Mouse (Mus musculus) MEL-GATA-1-ER (cell line): ENCODE measurements around the gene Rab6b.
"Not testable (repeated sequence)": the region's sequence is repeated elsewhere in the genome, so short reads cannot be mapped to it uniquely, and the experiment has no call there.

ENCODE experiments used
- DNase-seq: peaks from one replicate; pipeline ENCODE4 v3.0.0-alpha.2; 2012; ENCODE audit warnings: low read depth; ENCODE audit errors: extremely low read depth

Rab6b gene

DNA sequence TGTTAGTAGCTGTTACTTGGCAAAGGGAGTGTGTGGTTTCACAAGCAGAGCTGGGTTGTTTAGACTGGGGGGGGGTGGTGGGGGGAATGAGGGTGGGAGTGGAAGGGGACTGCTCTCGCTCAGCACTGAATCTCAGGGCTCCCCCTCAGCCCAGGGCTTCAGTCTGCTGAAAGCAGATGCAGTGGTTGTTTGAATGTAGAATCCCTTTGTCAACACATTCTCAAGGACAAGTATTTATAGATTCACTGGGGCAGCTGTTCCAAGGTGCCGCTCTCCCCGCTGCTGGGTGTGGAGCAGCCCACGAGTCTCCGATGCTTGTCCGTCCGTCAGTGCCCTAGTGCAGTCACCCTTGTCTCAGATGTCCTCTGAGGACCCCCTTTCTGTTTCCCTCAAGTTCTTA, 29.7 kb downstream of the Rab6b start:
- no peak for DNase-seq

DNA sequence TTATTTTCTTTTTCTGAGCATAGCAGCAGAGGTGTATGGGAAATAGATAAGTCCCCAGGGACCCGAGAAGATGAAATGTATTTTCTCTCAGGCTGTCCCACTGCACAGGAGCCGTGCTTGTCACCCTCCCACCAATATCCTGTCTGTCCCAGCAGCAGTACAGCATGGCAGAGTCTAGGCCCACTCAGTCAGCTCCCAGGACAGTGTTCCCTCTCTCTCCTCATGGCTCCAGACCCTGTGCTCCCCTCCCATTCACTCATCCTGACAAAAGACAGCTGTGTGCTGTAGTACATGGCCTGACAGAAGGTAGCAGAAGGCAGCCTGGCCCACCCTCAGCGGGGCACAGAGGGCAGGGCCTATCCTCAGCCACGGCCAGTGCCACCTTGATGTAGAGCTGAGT, 32.3 kb downstream of the Rab6b start:
- DNase-seq: no peak

DNA sequence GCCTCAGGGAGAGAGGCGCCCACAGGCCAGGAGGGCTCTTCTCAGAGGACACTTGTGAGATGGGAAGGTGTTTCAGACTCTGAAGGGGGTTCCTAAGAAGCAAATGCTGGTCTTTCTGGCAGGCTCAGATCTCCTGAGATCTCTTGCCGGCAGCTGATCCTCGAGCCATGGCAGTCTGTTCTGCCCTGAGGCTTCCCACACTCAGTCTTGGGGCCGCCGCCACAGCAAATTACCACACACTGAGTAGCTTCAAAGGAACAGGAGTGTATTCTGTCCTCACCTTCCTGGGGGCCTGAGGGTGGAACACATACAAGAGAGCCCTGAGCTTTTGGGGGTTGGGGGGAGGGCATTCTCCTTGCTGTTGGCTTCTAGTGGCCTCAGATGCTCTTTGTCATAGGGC, 33.8 kb downstream of the Rab6b start:
- DNase-seq: no peak

DNA sequence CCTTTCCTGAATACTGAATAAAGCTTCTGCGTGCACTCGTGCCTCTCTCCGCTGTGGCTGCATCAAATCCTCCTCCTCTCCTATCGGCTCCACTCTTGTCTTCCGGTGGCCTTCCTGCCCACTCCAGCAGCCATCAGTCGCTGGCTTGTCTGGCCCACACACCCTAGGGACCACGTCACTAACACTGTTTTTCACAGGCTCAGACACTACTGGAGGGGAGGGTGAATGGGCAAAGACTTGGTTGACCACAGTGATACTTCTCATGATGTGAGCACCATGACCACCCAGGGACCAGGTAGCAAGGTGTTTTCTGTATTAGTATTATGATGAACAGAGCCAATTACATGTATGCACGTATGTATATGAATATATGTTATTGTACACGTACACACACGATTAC, 34.7 kb downstream of the Rab6b start:
- DNase-seq: no peak

DNA sequence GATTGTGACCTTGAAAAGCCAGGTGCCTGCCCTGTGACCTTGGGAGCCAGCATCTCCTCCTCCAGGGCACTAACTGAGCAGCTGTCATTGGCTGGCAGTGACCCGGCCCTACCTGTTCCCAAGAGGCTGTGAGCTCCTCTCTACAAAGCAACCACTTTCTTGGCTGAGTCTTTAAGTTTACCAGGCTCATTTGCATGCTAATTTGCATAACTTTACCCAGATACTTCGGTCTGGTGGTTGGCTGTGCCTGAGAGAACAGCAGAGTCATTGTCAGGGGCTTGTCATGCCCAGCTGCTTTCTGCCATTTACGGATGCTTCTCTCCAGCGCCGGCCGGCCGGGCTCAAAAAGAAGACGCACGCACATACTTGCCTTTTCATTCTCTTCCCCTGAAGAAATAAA, 35.1 kb downstream of the Rab6b start:
- no peak for DNase-seq

DNA sequence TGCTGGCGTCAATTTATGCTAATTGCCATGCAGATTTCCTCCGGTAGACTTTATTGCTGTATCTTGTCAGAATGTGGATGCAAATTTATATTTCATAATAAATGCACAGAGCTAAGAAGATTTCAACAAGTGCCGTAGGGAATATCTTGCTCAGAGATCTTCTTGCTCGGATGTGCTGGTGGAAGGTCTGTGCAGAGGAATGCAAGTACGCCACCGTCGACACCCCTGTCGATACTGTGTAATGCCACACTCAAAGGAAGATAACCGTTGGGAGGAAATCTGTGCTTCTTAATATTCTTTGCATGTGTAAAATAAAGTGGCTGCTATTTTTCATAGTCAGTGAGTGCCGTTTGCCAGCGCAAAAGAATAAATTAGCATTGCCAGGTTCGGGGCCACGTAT, 35.5 kb downstream of the Rab6b start:
- no peak for DNase-seq

DNA sequence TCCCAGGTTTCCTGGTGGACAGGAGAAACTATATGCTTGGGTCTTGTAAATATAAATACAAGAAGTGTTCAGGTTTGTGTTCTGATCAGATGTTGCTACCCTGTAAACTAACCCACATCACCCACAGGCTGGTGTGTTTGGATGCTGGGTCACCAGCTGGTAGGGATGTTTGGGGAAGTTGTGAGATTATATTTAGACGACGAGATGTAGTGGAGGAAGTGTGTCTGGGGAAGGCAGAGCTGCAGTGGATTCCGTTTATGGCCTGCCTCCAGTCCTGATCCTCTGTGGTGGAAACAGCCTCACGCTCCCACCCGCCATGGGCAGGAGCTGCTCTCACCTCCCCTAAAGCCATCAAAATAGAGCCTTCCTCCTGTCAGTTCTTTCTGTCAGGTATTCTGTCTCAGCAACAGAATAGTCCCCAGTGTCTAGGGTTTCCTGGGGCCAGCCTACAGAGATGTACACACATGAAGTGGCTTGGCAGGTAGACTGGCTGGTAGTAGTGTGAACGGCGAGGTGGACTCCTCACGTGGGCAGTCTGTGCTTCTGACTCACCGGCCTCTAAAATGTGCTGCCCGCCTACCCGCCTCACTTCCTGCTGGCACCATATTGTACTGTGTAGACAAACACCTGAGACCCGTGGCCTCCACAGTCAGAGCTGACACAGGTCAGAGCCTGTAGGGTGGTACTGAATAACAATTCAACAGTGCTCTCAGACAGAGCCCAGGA, 37.6 kb downstream of the Rab6b start:
- DNase-seq: no peak

DNA sequence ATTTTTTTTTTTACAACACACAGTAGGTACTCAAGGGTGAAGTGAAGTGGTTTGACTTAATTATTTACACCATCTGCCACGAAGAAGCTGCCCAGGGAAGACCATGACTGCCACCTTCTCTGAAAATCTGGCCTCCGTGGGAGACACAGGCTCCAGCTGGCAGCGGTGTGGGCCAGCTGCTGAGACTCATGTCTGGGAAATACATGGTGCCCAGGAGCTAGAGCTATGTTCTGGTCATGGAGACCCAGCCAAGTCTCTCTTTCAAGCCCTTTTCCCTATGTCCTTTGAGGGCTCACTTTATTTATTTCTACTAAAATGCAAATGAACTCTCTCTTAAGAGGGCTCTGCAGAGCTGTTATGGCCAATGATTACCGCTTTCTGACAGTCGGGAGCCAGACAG, 41.7 kb downstream of the Rab6b start:
- DNase-seq: no peak

DNA sequence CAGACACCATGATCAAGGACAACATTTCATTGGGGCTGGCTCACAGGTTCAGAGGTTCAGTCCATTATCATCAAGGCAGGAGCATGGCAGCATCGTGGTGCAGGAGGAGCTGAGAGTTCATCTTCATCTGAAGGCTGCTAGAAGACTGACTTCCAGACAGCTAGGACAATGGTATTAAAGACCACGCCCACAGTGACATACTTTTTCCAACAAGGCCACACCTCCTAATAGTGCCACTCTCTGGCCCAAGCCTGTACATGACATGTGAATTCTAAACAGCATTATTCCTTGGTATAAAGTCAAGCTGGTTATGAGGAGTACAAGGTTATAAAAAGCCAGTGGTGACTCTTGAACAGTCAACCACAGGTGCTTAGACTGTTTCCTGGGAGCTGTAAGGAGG, 43.0 kb downstream of the Rab6b start:
- DNase-seq: no peak

DNA sequence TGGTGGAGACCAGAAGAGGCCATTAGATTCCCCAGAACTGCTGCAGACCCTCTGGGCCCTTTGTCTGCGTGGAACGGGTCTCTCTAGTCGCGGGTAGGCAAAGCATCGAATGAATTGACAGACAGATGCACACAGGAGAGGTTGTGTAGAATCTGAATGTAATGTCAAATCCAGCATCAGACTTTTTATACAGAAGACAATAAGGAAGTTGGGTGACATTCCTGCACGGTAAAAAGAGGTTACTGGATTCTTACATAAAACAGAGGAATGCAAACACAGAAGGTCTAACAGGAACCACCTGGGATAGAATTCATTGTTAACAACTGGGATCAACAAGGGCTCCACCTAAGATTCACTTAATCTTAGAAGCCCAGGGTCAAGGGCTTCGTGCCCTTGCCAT, 43.6 kb downstream of the Rab6b start:
- DNase-seq: not testable (repeated sequence)

DNA sequence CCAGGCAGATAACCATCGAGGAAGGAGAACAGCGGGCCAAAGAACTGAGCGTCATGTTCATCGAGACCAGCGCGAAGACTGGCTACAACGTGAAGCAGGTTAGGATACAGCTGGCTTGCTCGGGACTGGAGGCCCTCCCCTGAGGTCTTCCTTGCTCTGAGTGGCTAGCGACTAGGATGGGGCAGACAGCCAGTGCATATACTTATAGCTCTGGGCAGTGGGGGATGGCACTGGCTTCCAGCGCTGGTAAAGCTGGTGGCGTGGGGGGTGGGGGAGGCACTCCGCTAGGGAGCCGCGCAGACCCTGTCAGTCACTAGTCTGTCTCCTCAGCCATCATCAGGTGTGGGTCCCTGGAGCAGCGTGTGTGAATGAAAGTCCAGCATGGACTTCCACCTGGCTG, 52.2 kb downstream of the Rab6b start:
- DNase-seq: no peak

DNA sequence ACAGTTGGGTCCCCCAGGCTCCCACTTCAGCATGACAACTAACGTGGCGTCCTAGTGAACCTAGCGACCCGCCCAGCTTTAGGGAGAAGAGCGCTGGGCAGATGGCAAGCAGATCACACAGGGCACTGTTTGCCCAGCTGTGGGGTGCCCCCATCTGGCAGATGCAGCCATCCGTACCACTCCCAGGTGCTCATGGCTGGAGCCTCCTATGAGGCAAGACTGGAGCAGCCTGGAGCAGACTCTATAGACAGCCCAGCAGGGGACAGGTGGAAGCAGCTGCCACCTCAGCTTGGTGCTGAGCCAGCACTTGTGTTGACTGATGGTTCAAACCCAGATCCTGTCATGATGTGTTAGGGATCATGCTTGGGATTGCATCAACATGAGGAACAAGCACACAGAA, 56.5 kb downstream of the Rab6b start:
- DNase-seq: no peak

DNA sequence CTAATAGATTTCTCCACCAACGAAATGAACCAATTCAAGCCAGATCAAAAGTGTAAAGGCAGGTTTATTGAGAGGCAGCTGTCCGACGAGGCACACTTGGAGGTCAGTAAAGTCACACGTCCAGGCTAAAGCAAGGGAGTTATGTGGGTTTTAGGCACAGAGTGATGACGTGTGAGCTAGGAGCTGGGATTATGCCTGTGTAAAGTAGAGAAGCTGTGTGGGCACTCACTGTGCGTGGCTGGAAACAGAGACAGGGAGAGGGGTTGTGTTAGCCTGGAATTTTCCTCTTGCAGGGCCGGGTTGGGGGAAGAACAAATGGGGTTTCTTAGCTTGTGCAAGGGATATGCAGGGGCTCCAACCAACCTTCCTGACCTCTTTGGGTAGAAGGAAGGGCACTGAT, 57.2 kb downstream of the Rab6b start:
- DNase-seq: no peak

DNA sequence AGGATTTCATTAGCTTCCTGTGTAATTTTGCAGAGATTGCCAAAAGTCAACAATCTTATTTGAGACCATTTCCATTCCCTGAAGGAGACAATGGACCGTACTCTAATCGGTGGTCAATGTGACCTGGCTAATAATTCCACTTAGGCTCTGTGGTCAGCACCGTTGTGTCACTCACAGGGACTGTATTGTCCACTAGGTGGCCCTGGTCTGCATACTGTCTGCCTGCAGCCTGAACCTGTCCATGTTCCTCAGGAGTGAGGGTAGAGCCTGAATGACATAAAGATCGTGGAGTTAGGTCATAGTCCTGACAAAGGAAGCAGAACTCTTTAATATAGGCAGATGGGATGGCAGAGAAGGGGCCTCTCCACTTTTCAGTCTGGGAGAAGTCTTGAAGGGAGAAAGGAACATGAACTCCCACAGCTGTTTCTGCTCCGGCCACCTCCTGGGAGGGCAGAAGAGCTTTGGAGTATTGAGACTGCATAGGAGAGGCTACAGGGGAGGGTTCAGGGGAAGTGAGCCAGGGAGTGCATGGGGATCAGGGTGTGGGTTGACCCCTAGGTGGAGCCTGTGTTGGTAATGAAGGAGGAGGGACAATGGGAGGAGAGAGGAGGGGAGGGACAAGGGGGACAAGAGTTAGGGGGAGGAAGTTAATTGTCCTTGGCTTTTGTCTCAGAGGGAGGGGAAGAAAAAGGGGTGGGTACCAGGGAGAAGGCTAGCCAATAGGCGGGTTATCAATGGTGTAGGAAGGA, 63.4 kb downstream of the Rab6b start:
- DNase-seq: no peak

DNA sequence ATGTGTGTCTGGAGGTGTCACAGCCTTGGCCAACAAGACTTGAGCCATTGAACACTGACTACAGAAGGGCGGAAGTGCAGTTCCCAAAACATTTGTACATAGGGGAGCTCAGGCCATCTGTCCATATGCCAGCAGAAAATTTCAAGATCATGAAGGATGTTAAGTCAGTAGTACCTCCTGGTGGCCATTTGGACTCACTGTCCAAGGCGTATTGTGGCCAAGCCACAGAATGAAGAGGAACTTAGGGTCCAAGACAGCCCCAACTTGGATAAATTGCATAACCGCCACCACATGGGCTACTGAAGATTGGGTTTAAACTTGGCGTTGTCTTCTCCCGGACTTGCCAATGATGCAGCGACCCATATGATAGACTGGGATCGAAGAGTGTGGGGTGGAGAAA, 64.1 kb downstream of the Rab6b start:
- DNase-seq: no peak

DNA sequence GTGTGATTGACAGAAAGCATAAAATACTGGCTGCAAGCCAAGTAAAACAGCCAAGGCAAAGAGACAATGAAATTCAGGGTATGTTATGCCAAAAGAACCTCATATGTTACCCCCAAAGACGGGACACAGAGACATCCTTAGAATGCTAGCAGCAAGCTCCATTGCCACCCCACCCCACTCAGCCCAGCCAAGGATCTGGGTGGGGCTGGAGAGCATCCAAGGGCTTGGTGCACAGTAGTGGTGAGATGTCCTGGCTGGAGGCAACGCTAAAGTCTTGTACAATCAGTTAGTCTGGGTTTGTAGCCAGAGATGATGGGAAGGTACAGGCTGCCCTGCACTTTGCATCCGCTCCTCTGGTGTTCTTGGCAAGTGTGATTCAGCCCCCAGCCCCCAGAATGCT, 68.7 kb downstream of the Rab6b start:
- DNase-seq: peak; percentile 17

DNA sequence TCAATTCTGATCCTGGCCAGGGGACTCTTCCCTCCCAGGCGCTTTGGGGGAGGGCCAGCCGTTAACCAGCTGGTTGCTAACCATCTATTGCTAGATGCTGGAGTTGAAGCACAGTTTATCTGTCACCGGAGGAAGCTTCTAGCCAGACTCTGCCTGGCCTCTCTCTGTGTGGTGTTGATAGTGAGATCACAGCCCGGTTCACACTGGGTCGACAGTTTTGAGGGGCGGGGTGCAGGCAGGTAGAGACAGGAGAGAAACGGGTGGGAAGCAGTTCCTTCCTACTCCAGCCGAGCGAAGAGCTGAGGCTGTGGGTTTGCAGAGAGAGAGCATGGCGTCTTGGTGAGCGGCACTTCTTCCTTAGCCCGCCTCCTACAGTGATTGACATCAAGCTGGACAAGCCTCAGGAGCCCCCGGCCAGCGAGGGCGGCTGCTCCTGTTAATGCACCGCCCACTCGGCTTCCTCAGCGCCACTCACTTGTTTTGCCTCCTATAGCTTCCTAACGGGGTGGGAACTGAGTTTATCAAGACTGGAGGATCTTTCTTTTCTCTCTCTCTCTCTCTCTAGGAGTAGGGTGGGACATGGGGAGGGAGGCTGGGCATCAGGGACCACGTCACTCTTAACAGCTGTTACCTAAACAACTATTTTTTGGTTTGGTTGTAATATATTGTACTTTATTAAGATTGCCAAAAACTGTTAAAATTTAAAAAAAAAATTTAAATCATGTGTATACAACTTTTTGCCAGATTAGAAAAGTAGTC, 69.4 kb downstream of the Rab6b start:
- peak; percentile 88 for DNase-seq

DNA sequence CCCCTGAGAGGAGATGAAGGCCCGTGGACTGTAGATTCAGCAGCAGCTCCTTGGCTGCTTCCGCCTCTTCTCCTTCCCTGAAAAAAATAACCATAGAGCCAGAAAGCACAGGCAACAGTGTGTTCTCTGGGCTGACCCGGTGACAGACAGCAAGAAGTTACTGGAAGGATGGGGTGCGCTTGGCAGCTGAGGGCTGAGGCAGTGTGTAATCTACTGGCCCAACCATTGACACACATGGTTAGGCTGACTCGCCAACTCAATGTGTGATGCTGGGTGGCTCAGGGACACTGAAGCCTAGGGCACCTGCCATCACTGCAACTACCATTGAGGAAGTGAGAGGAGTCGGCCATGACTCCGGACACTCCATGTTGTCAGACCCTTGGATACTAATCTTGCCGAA, 70.3 kb downstream of the Rab6b start:
- no peak for DNase-seq

DNA sequence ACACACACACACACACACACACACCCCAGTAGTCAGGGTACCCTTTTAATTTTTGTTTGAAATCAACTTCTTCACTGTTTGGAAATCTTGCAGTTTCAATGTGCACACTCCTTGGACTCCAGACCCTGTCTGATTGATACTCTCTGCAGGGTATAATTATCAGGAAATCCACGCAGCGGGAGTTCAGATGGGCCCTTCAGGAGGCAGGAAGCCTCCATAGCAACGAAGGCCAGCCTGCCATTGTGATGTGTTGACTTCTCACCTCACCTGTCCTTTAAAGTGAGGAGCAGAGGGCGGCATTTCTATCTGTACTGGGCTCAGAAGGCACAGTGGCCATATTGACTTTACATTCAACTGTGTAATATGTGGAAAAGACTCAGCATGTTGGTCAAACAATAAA, 73.3 kb downstream of the Rab6b start:
- no peak for DNase-seq

DNA sequence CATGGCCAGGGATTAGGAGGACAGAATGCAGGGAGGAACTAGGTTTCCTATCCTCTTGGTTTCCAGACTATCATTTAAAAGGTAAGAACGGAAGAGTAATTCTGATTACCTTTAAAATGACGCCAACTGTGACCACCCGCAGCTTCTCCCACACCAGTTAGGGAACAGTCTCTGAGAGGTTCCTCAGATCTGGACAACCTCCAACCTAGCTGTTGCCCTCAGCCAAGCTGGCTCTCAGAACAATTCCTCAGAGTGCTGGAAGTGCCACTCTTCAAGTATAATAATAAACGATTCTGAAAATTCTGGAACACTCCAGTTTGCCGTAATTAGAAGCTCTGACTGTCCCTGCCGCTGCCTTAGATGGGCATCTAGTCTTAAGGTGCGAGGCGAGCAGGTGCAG, 74.4 kb downstream of the Rab6b start:
- no peak for DNase-seq

DNA sequence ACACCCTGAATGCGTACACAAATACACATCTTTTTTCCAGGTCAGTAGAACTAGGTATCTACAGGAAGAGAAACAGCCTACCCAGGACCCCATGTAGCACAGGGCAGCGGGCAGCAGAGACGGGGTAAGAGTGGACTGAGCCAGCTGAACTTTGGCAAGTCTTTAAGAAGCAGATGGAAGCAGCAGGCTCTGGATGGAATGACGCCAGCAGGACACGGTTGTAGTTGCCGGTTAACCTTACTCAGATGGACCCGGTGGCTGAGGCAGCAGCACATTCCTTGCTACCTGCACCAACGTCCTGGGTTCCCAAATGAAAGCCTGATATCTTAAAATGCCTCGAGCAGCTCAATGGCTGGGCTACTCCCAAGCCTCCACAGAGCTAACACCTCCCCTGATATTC, 75.2 kb downstream of the Rab6b start:
- DNase-seq: no peak

DNA sequence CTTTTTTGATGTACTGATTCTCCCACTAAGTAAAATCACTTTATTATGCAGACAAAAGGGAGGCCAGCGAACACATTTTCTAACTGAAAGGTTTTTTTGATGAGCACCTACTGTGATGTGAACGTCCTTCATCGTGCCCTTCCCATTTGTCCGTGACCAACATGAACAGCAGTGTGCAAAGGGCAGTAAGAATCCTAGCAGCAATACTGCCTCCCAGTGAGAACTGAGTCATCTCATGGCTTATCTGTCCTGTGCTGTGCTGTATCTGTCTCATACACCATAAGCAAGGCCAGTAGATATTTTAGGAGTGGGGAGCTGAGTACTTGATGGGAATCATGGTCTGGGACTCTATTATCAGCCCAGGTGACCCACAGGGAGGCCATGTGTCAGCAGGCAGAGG, 76.8 kb downstream of the Rab6b start:
- no peak for DNase-seq
